Mouse (Mus musculus): Measurements from ENCODE around the gene Cacng4. TPM values are rescaled to one million over a fixed set of nuclear protein-coding genes. Genes with fewer than 3 reads are reported as not detected.

The Cacng4 gene
- polyA plus RNA-seq, 1 experiment from 2014 or later: 1.3 TPM

- H3K9ac ChIP-seq (ENCODE audit: low read length): no peak overlapping the region
- DNase-seq (ENCODE audit: low spot score) (no peak), ATAC-seq (ENCODE audit: low FRiP score, low TSS enrichment) (no peak)
- no peaks in the 10 kb centered on the region for H3K9me3 ChIP-seq (ENCODE audit: control insufficient read depth, low read length)
- TF ChIP-seq EP300 (optimal IDR thresholded peaks at IDR 0.05) (no peak), CTCF (IDR thresholded peaks at IDR 0.05; ENCODE audit: low read depth) (peak; percentile 53)
- H3K4me3 ChIP-seq (ENCODE audit: low read depth, low read length): no peak overlapping the region
- H3K27ac ChIP-seq (replicated peaks): no peak overlapping the region
- no peaks in the 10 kb centered on the region for H3K27me3 ChIP-seq (ENCODE audit: control insufficient read depth, insufficient read depth, low read length)
- 64% methylated on average over 8 of the region's 8 CpGs for WGBS
- H3K4me2 ChIP-seq (replicated peaks; ENCODE audit: low read depth): no peak overlapping the region
- no peaks in the 10 kb centered on the region for H3K4me1 ChIP-seq (replicated peaks; ENCODE audit: control insufficient read depth, insufficient read depth)
- no peaks in the 10 kb centered on the region for H3K36me3 ChIP-seq (ENCODE audit: control insufficient read depth, insufficient read depth, low read length)
These were observed 14.2 kb upstream of the Cacng4 start for GRCm38 (mm10) chr11:107808508-107808907.

DNA sequence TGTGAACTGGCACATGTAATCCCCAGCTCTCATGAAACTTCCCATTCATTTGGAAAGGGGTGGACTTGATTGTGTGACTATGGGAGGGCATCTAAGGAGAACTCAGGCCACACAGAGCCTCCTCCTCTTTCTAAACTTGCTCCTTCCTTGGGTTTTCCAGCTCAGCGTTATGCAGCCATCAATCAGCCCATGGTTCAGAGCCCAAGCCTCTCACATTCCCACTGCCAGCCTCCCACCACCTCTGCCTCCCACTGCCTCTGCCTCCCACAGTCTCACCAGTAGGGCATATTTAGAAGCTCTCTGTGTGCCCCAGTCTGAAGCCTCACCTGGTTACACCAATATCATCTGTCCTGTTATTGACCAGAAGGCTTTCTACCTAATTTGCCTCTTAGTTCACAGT lies 11.7 kb upstream of the Cacng4 start:
- no peak overlapping the region for H3K9ac ChIP-seq (ENCODE audit: low read length)
- H3K27me3 ChIP-seq (ENCODE audit: control insufficient read depth, insufficient read depth, low read length): no peaks in the 10 kb centered on the region
- TF ChIP-seq CTCF (IDR thresholded peaks at IDR 0.05; ENCODE audit: low read depth) (no peak), EP300 (optimal IDR thresholded peaks at IDR 0.05) (no peak)
- no peaks in the 10 kb centered on the region for H3K36me3 ChIP-seq (ENCODE audit: control insufficient read depth, insufficient read depth, low read length)
- no peak overlapping the region for H3K4me3 ChIP-seq (ENCODE audit: low read depth, low read length)
- H3K4me1 ChIP-seq (replicated peaks; ENCODE audit: control insufficient read depth, insufficient read depth): no peaks in the 10 kb centered on the region
- no peaks in the 10 kb centered on the region for H3K9me3 ChIP-seq (ENCODE audit: control insufficient read depth, low read length)
- no peak for DNase-seq (ENCODE audit: low spot score)
- no peak overlapping the region for H3K27ac ChIP-seq (replicated peaks)
- 50% methylated on average over 1 of the region's 1 CpGs for WGBS
- no peak for ATAC-seq (ENCODE audit: low FRiP score, low TSS enrichment)
- H3K4me2 ChIP-seq (replicated peaks; ENCODE audit: low read depth): no peak overlapping the region

- Histone ChIP-seq H3K36me3 (ENCODE audit: control insufficient read depth, insufficient read depth, low read length) (no peaks in the 10 kb centered on the region), H3K4me2 (replicated peaks; ENCODE audit: low read depth) (no peak overlapping the region), H3K9ac (ENCODE audit: low read length) (no peak overlapping the region), H3K9me3 (ENCODE audit: control insufficient read depth, low read length) (no peaks in the 10 kb centered on the region), H3K4me3 (ENCODE audit: low read depth, low read length) (no peak overlapping the region), H3K27ac (replicated peaks) (no peak overlapping the region), H3K27me3 (ENCODE audit: control insufficient read depth, insufficient read depth, low read length) (no peaks in the 10 kb centered on the region), H3K4me1 (replicated peaks; ENCODE audit: control insufficient read depth, insufficient read depth) (no peaks in the 10 kb centered on the region)
- no peak for TF ChIP-seq CTCF (IDR thresholded peaks at IDR 0.05; ENCODE audit: low read depth)
- no peak for TF ChIP-seq EP300 (optimal IDR thresholded peaks at IDR 0.05)
- DNase-seq (ENCODE audit: low spot score) (no peak), ATAC-seq (ENCODE audit: low FRiP score, low TSS enrichment) (no peak)
- WGBS: 65% methylated on average over 3 of the region's 3 CpGs
These were observed 7.6 kb upstream of the Cacng4 start for GRCm38 (mm10) chr11:107801946-107802345.

DNA sequence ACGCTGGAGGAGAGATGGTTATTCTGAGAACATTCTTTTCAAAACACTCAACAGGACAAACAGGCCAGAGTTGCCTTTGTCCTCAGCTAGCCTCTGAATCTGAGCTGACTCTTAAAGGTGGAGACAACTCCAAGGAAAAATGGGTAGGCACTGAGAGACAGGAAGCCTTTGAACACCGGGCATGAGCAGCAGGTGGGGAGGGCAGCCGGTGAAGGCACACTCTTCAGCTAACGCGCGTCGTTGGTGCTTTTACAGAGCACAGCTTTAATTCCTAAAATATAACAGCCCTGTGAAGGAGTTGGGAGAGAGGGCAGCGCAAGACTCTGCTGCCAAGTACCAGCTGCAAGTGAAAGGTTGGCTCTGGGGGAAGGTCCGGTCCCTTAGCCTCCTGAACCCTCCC lies 5.0 kb upstream of the Cacng4 start:
- 23% methylated on average over 9 of the region's 9 CpGs for WGBS
- TF ChIP-seq EP300 (optimal IDR thresholded peaks at IDR 0.05) (no peak), CTCF (IDR thresholded peaks at IDR 0.05; ENCODE audit: low read depth) (no peak)
- DNase-seq (ENCODE audit: low spot score): no peak
- Histone ChIP-seq H3K4me2 (replicated peaks; ENCODE audit: low read depth) (no peak overlapping the region), H3K36me3 (ENCODE audit: control insufficient read depth, insufficient read depth, low read length) (no peaks in the 10 kb centered on the region), H3K4me3 (ENCODE audit: low read depth, low read length) (no peak overlapping the region), H3K4me1 (replicated peaks; ENCODE audit: control insufficient read depth, insufficient read depth) (peaks cover 3% of the 10 kb centered on the region; the same call in 1 of the 2 replicates), H3K27me3 (ENCODE audit: control insufficient read depth, insufficient read depth, low read length) (no peaks in the 10 kb centered on the region), H3K27ac (replicated peaks) (no peak overlapping the region), H3K9ac (ENCODE audit: low read length) (no peak overlapping the region), H3K9me3 (ENCODE audit: control insufficient read depth, low read length) (no peaks in the 10 kb centered on the region)
- ATAC-seq (ENCODE audit: low FRiP score, low TSS enrichment): no peak

- DNase-seq (ENCODE audit: low spot score): no peak
- no peak overlapping the region for H3K4me2 ChIP-seq (replicated peaks; ENCODE audit: low read depth)
- H3K36me3 ChIP-seq (ENCODE audit: control insufficient read depth, insufficient read depth, low read length): no peaks in the 10 kb centered on the region
- peaks cover 6% of the 10 kb centered on the region; the same call in 1 of the 2 replicates for H3K4me1 ChIP-seq (replicated peaks; ENCODE audit: control insufficient read depth, insufficient read depth)
- no peak overlapping the region for H3K27ac ChIP-seq (replicated peaks)
- 32% methylated on average over 7 of the region's 7 CpGs for WGBS
- TF ChIP-seq EP300 (optimal IDR thresholded peaks at IDR 0.05): no peak
- TF ChIP-seq CTCF (IDR thresholded peaks at IDR 0.05; ENCODE audit: low read depth): no peak
- H3K27me3 ChIP-seq (ENCODE audit: control insufficient read depth, insufficient read depth, low read length): peaks cover 4% of the 10 kb centered on the region
- H3K4me3 ChIP-seq (ENCODE audit: low read depth, low read length): no peak overlapping the region
- H3K9ac ChIP-seq (ENCODE audit: low read length): no peak overlapping the region
- H3K9me3 ChIP-seq (ENCODE audit: control insufficient read depth, low read length): no peaks in the 10 kb centered on the region
- ATAC-seq (ENCODE audit: low FRiP score, low TSS enrichment): no peak
These were observed 2.0 kb upstream of the Cacng4 start for GRCm38 (mm10) chr11:107796346-107796745.

DNA sequence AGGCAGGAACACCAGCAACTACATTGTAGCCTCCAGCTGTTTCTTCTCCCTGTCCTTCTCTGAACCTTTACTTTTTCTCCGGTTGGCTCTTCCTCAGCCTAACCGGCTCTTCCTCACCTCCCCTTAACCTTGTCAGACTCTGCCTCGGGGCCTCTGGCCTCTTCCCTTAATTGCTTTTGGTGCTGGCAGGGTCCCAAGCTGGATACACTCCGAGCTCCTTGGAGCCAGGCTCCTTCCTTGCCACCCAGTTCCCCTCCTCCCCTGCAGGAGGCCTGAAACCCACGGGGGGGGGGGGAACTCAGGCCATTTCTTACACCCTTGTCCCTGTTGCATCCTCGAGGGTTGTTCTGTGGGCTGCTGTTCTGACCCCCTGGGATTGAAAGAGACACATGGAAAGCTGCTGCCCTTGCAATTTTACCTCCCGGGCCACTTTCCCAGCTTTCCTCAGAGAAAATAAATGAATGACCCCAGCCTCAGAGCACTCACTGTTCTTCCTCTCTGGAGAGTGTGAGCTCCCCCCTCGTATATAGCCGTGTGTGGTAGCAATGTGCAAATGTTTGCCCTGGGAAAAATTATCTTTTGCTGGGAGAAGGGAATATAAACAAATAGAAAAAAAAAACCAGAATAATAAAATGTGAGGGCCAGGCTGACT lies 1.2 kb upstream of the Cacng4 start:
- Histone ChIP-seq H3K27ac (replicated peaks) (no peak overlapping the region), H3K9me3 (ENCODE audit: control insufficient read depth, low read length) (no peaks in the 10 kb centered on the region), H3K4me2 (replicated peaks; ENCODE audit: low read depth) (no peak overlapping the region), H3K36me3 (ENCODE audit: control insufficient read depth, insufficient read depth, low read length) (no peaks in the 10 kb centered on the region), H3K9ac (ENCODE audit: low read length) (no peak overlapping the region), H3K27me3 (ENCODE audit: control insufficient read depth, insufficient read depth, low read length) (peaks cover 4% of the 10 kb centered on the region), H3K4me1 (replicated peaks; ENCODE audit: control insufficient read depth, insufficient read depth) (peaks cover 6% of the 10 kb centered on the region; the same call in 1 of the 2 replicates), H3K4me3 (ENCODE audit: low read depth, low read length) (no peak overlapping the region)
- 3% methylated on average over 9 of the region's 9 CpGs for WGBS
- DNase-seq (ENCODE audit: low spot score): no peak
- no peak for TF ChIP-seq CTCF (IDR thresholded peaks at IDR 0.05; ENCODE audit: low read depth)
- TF ChIP-seq EP300 (optimal IDR thresholded peaks at IDR 0.05): no peak
- ATAC-seq (ENCODE audit: low FRiP score, low TSS enrichment): no peak

Measured in stomach, postnatal 0 days (tissue).